Comparison of ENCODE assay signal across 14 mouse cellular contexts in the genomic region with DNA sequence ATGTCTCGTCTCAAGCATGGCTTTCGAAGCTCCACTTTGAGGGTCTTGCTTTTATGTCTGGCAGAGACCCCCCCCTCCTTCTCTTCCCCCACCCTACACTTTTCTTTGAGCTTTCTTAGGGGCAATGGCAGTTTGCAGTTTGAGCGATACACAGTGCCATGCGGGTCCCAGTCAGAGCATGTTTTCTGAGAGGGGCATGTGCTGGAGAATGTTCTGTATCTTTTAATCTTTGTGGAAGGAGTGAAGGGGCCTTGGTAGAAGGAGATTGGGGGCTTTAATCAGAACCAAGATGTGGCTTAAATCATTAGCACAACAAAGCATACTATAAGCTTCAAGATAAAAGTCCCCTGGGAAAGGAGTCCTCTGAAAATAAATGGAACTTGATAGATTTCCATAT. TPM values are rescaled to one million over a fixed set of nuclear protein-coding genes. Genes with fewer than 3 reads are reported as not detected.
A peak's percentile ranks its signal among the peaks of the same experiment; 100 is the strongest.
DNase-seq lines count a peak whose midpoint lies in the region; ATAC-seq lines count a peak whose summit lies in the region.
"Had no signal": no experiment of that assay in that cellular context is flagged by ENCODE, and none has a peak within 500 bp of the region (broad histone marks: within the 10 kb centered on the region; RNA-seq: fewer than 3 reads in every experiment).

No protein-coding gene starts in this region.

- 83% methylated on average over 4 of the region's 4 CpGs for WGBS in heart, embryonic 10.5 days
- 66% methylated on average over 4 of the region's 4 CpGs for WGBS in forebrain, embryonic 10.5 days
- 61% methylated on average over 4 of the region's 4 CpGs for WGBS in hindbrain, embryonic 12.5 days
- WGBS in midbrain, embryonic 14.5 days: 38% methylated on average over 4 of the region's 4 CpGs

- peak; percentile 14 for DNase-seq in heart, embryonic 10.5 days (ENCODE audit: low spot score)
- DNase-seq in heart, adult 9 months (ENCODE audit: low spot score in 2 of 2): no peak
- DNase-seq in forebrain, embryonic 10.5 days (ENCODE audit: extremely low spot score, low spot score): no peak
- DNase-seq in midbrain, embryonic 14.5 days: peak; percentile 69
- no peak for DNase-seq in lung, postnatal 25 days (ENCODE audit: low spot score)
- no peak for DNase-seq in cerebellum, adult 11-12 months
- DNase-seq: cerebellum, adult 9-10 months; embryo, embryonic 11 days; kidney, adult 9 months; right cerebral cortex, postnatal 4 days had no signal

- no peak overlapping the region for H3K27ac ChIP-seq in heart, embryonic 10.5 days
- peak overlapping the region; percentile 77 for H3K27ac ChIP-seq in forebrain, embryonic 10.5 days
- H3K27ac ChIP-seq in hindbrain, embryonic 12.5 days: peak overlapping the region; percentile 73
- 0 out of 2 replicates have a peak overlapping the region, but pooled peaks have one; percentile 34 for H3K27ac ChIP-seq in midbrain, embryonic 14.5 days (replicated peaks; ENCODE audit: low read depth, low read length)
- H3K27ac ChIP-seq: liver, embryonic 14.5 days had no signal

- H3K4me1 ChIP-seq in heart, embryonic 10.5 days: peaks cover 19% of the 10 kb centered on the region
- peaks cover 50% of the 10 kb centered on the region for H3K4me1 ChIP-seq in forebrain, embryonic 10.5 days
- H3K4me1 ChIP-seq in hindbrain, embryonic 12.5 days: peaks cover 29% of the 10 kb centered on the region
- H3K4me1 ChIP-seq in midbrain, embryonic 14.5 days (ENCODE audit: control insufficient read depth, insufficient read depth, low read length): peaks cover 26% of the 10 kb centered on the region

- no peaks in the 10 kb centered on the region for H3K36me3 ChIP-seq in heart, embryonic 10.5 days
- no peaks in the 10 kb centered on the region for H3K36me3 ChIP-seq in forebrain, embryonic 10.5 days (replicated peaks)
- no peaks in the 10 kb centered on the region for H3K36me3 ChIP-seq in hindbrain, embryonic 12.5 days
- no peaks in the 10 kb centered on the region for H3K36me3 ChIP-seq in midbrain, embryonic 14.5 days (ENCODE audit: control insufficient read depth, insufficient read depth, low read length)

- peak overlapping the region; percentile 10; the same call in 1 of the 2 replicates for H3K9ac ChIP-seq in hindbrain, embryonic 12.5 days
- H3K9ac ChIP-seq in midbrain, embryonic 14.5 days (replicated peaks; ENCODE audit: low read length): no peak overlapping the region
- H3K9ac ChIP-seq: liver, embryonic 14.5 days had no signal

- no peak overlapping the region for H3K4me2 ChIP-seq in hindbrain, embryonic 12.5 days (replicated peaks)
- no peak overlapping the region for H3K4me2 ChIP-seq in midbrain, embryonic 14.5 days (ENCODE audit: low read length)

- H3K4me3 ChIP-seq in heart, embryonic 10.5 days: no peak overlapping the region
- H3K4me3 ChIP-seq in forebrain, embryonic 10.5 days: no peak overlapping the region
- H3K4me3 ChIP-seq in hindbrain, embryonic 12.5 days: no peak overlapping the region
- no peak overlapping the region for H3K4me3 ChIP-seq in midbrain, embryonic 14.5 days (replicated peaks; ENCODE audit: low read depth, low read length)
- H3K4me3 ChIP-seq: erythroblast, embryonic 14.5 days had no signal

- H3K9me3 ChIP-seq in heart, embryonic 10.5 days: no peaks in the 10 kb centered on the region
- H3K9me3 ChIP-seq in forebrain, embryonic 10.5 days: no peaks in the 10 kb centered on the region
- no peaks in the 10 kb centered on the region for H3K9me3 ChIP-seq in hindbrain, embryonic 12.5 days (replicated peaks)
- no peaks in the 10 kb centered on the region for H3K9me3 ChIP-seq in midbrain, embryonic 14.5 days (ENCODE audit: control insufficient read depth, low read length)

- peak; percentile 51 for ATAC-seq in hindbrain, embryonic 12.5 days (ENCODE audit: low FRiP score)
- peak; percentile 22; the same call in 1 of the 2 replicates for ATAC-seq in midbrain, embryonic 14.5 days (ENCODE audit: low FRiP score, low TSS enrichment)
- ATAC-seq in megakaryocyte progenitor cell, adult 5-6 weeks (replicated peaks; ENCODE audit: poor library complexity): no peak

- H3K27me3 ChIP-seq in heart, embryonic 10.5 days (ENCODE audit: insufficient read depth, poor library complexity, severe bottlenecking): no peaks in the 10 kb centered on the region; the same call in 1 of the 2 replicates
- H3K27me3 ChIP-seq in forebrain, embryonic 10.5 days (ENCODE audit: poor library complexity, severe bottlenecking): no peaks in the 10 kb centered on the region
- H3K27me3 ChIP-seq in hindbrain, embryonic 12.5 days: no peaks in the 10 kb centered on the region
- no peaks in the 10 kb centered on the region for H3K27me3 ChIP-seq in midbrain, embryonic 14.5 days (ENCODE audit: control insufficient read depth, insufficient read depth, low read length)

RNA-seq across cellular contexts. Expression of gene Ggact, which starts 30.1 kb away (rescaled TPM):
- polyA plus RNA-seq in heart, embryonic 10.5 days (2016; fragmentation: Nextera tagmentation; extraction: Ambion mirVana): 10.8 and 11.0 TPM in 2 replicates
- 5.9 and 7.4 TPM in 2 replicates for polyA plus RNA-seq in forebrain, embryonic 10.5 days (2016; fragmentation: Nextera tagmentation; extraction: Ambion mirVana)
- polyA plus RNA-seq in hindbrain, embryonic 12.5 days (2016; fragmentation: Nextera tagmentation; extraction: Ambion mirVana): 7.7 and 8.6 TPM in 2 replicates
- 5.2 and 5.4 TPM in 2 replicates for polyA plus RNA-seq in midbrain, embryonic 14.5 days (2014; fragmentation: Nextera tagmentation; extraction: Ambion mirVana)
- 6.2 and 9.9 TPM in 2 replicates for total RNA-seq in megakaryocyte progenitor cell, adult 5-6 weeks (2015)
- 3.7 and 7.9 TPM in 2 replicates for total RNA-seq in megakaryocyte progenitor cell, adult 5-6 weeks (2017)

Comparison
In these comparisons a context has a peak if more than half of its experiments do, and no peak if none do; other contexts are left out.
1. DNase-seq: peak in heart, embryonic 10.5 days (single experiment) and midbrain, embryonic 14.5 days (single experiment); none in heart, adult 9 months (0 of 2), forebrain, embryonic 10.5 days (single experiment), lung, postnatal 25 days (single experiment) and cerebellum, adult 11-12 months (single experiment).